Mouse (Mus musculus): ENCODE results near the gene Tcl1b5. TPM values are rescaled to one million over a fixed set of nuclear protein-coding genes. Genes with fewer than 3 reads are reported as not detected.

Gene Tcl1b5
- polyA plus RNA-seq, 1 experiment from 2014 or later, result not detected

DNA sequence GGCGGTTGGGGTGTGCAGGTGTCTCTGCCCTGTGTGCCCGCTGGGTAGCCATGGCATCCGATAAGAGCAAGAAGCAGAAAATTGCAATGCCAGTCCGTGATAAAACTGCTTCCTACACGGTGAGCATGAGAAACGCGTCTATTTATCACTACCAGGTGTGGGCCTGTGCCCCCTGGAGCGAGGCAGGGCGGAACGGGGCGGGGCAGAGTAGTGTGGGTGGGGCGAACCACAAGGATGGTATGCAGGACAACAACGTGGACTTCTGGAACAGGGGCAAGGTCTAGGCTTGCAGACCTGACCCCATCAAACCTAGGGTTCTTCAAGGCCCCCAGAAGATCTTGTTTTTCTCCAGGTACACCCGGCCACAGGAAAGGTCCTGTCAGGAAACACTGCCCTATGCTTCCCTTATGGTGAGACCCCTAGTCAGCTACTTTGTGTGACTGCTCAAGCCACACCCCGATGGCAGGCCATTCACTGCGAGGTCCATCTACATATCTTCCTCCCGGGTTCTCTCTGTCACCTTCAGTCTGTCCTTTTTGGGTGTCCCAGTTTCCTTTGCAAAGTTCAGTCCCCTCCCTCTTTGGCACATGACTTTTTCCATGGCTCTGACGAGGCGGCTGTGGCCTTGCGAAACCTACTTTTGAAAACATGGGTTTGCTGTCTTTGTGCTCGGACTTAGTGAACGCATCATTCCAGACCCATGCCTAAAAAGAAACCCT is 46.6 kb downstream of the Tcl1b5 start, which contains the start of gene Tcl1:
Tcl1 (minus strand) TSS at position 193 of the 719 bp plus-strand sequence.
- H3K36me3 ChIP-seq, result no peaks in the 10 kb centered on the region
- no peaks in the 10 kb centered on the region for H3K27me3 ChIP-seq (ENCODE audit: low read depth, poor library complexity, severe bottlenecking)
- H3K9me3 ChIP-seq (replicated peaks), result no peaks in the 10 kb centered on the region
- no peak for DNase-seq (ENCODE audit: low spot score)
- H3K4me1 ChIP-seq, result peaks cover 10% of the 10 kb centered on the region
- 94% methylated on average over 22 of the region's 22 CpGs for WGBS
- H3K27ac ChIP-seq (replicated peaks), result no peak within 1 kb of the TSS
- no peak within 1 kb of the TSS for H3K4me3 ChIP-seq

DNA sequence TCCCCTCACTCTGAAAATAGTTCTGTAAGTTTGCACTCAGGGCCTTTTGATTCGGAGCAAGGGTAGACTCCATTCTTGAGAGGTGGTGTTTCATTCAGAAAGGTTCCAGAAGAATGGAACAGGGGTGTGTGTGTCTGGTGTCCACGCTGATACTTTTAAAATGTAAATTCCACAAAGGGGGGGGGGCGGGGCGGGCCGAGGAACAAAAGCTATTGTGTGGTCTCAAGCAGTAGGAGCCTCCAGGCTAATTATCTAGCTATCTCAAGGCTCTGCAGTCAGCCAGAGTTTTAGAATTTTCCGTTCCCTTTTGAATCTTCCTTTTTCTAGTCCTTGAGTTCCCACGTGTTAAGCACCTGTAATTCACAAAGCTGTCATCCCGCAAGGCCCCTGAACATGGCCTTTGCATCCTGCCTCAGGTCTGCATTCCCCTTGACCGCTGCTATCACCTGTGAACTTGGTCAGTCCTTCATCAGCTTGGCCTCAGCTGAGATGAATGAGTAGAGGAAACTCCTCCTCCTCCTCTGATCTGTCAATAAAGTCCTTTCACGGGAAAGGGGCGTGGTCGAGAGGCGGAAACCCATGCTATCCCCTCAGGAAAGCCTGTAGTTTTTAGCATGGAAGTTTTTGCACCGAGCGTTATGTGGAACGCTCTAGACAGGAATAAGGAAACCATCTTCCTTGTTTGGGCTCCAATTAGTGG is 48.6 kb downstream of the Tcl1b5 start:
- peaks cover 10% of the 10 kb centered on the region for H3K4me1 ChIP-seq
- no peaks in the 10 kb centered on the region for H3K27me3 ChIP-seq (ENCODE audit: low read depth, poor library complexity, severe bottlenecking)
- no peaks in the 10 kb centered on the region for H3K9me3 ChIP-seq (replicated peaks)
- peak overlapping the region; percentile 33; the same call in 1 of the 2 replicates for H3K27ac ChIP-seq (replicated peaks)
- 51% methylated on average over 16 of the region's 16 CpGs for WGBS
- DNase-seq (ENCODE audit: low spot score), result no peak
- H3K36me3 ChIP-seq, result no peaks in the 10 kb centered on the region
- H3K4me3 ChIP-seq, result no peak overlapping the region

Other genes with a start within 250 kb of the Tcl1b5 start
- gene Syne3, start 166.5 kb upstream of the Tcl1b5 start, polyA plus RNA-seq (2016; fragmentation: Nextera tagmentation; extraction: Ambion mirVana), result 0.10 and 0.14 TPM in 2 replicates
- gene Glrx5, start 143.7 kb upstream of the Tcl1b5 start, polyA plus RNA-seq (2016; fragmentation: Nextera tagmentation; extraction: Ambion mirVana), result 217 and 246 TPM in 2 replicates
- not detected in 2 replicates for gene Tcl1b2, start 30.3 kb upstream of the Tcl1b5 start, polyA plus RNA-seq (2016; fragmentation: Nextera tagmentation; extraction: Ambion mirVana)
- gene Tcl1b1, start 16.7 kb upstream of the Tcl1b5 start, polyA plus RNA-seq (2016; fragmentation: Nextera tagmentation; extraction: Ambion mirVana), result not detected in 2 replicates
- not detected in 2 replicates for gene Tcl1b3, start 14.7 kb downstream of the Tcl1b5 start, polyA plus RNA-seq (2016; fragmentation: Nextera tagmentation; extraction: Ambion mirVana)
- gene Tcl1b4, start 25.6 kb downstream of the Tcl1b5 start, polyA plus RNA-seq (2016; fragmentation: Nextera tagmentation; extraction: Ambion mirVana), result not detected in 2 replicates
- gene Tcl1, start 46.4 kb downstream of the Tcl1b5 start, polyA plus RNA-seq (2016; fragmentation: Nextera tagmentation; extraction: Ambion mirVana), result not detected in 2 replicates
- 0.16 and 0.42 TPM in 2 replicates for gene Tunar, start 157.5 kb downstream of the Tcl1b5 start, polyA plus RNA-seq (2016; fragmentation: Nextera tagmentation; extraction: Ambion mirVana)

All from midbrain, embryonic 10.5 days (tissue).